Mouse (Mus musculus) spleen, postnatal 10 days (tissue): ENCODE measurements around the gene Myo1b.

Source experiments
- DNase-seq, 2 experiments: peaks; one replicate each; pipeline ENCODE4 v3.0.0; 2021 to 2022; ENCODE audit warnings: low spot score in 2 of 2

Myo1b gene

GRCm38 (mm10) chr1:51849570-51850211 is 66.2 kb downstream of the Myo1b start:
- no peak for DNase-seq

- DNase-seq: no peak
These were observed 70.4 kb downstream of the Myo1b start for GRCm38 (mm10) chr1:51845264-51846036.

- no peak for DNase-seq
These were observed 77.8 kb downstream of the Myo1b start for GRCm38 (mm10) chr1:51837845-51838623.

- DNase-seq: no peak
These were observed 78.6 kb downstream of the Myo1b start for GRCm38 (mm10) chr1:51837311-51837710.

- DNase-seq: no peak
These were observed 80.1 kb downstream of the Myo1b start for GRCm38 (mm10) chr1:51835795-51836194.

GRCm38 (mm10) chr1:51834072-51834471 is 81.8 kb downstream of the Myo1b start:
- DNase-seq: no peak

- DNase-seq: no peak
These were observed 86.5 kb downstream of the Myo1b start for GRCm38 (mm10) chr1:51829353-51829752.

- DNase-seq: no peak
These were observed 93.3 kb downstream of the Myo1b start for GRCm38 (mm10) chr1:51822531-51822930.

- DNase-seq: no peak
These were observed 94.0 kb downstream of the Myo1b start for GRCm38 (mm10) chr1:51821701-51822495.

- DNase-seq: no peak
These were observed 95.4 kb downstream of the Myo1b start for GRCm38 (mm10) chr1:51820520-51820919.

- DNase-seq: no peak
These were observed 95.8 kb downstream of the Myo1b start for GRCm38 (mm10) chr1:51820013-51820441.

- DNase-seq: no peak
These were observed 100.2 kb downstream of the Myo1b start for GRCm38 (mm10) chr1:51815636-51816035.

GRCm38 (mm10) chr1:51814854-51815630 is 100.8 kb downstream of the Myo1b start:
- no peak for DNase-seq

GRCm38 (mm10) chr1:51808847-51809246 is 107.0 kb downstream of the Myo1b start:
- no peak for DNase-seq

GRCm38 (mm10) chr1:51808228-51808627 is 107.6 kb downstream of the Myo1b start:
- no peak for DNase-seq

- no peak for DNase-seq
These were observed 110.7 kb downstream of the Myo1b start for GRCm38 (mm10) chr1:51805040-51805610.

- DNase-seq: no peak
These were observed 111.4 kb downstream of the Myo1b start for GRCm38 (mm10) chr1:51804296-51805039.

- no peak for DNase-seq
These were observed 117.8 kb downstream of the Myo1b start for GRCm38 (mm10) chr1:51798011-51798471.

GRCm38 (mm10) chr1:51795586-51796309 is 120.1 kb downstream of the Myo1b start:
- no peak for DNase-seq
